Mouse (Mus musculus): ENCODE results near the gene Adgrg3. TPM values are rescaled to one million over a fixed set of nuclear protein-coding genes. Genes with fewer than 3 reads are reported as not detected.
A peak's percentile ranks its signal among the peaks of the same experiment; 100 is the strongest.

Adgrg3 gene
- polyA plus RNA-seq, 1 experiment, result 0.16 TPM

GRCm38 (mm10) chr8:94994006-94994405 lies 23.5 kb upstream of the Adgrg3 start:
- peaks cover 49% of the 10 kb centered on the region for H3K4me1 ChIP-seq (ENCODE audit: control insufficient read depth, insufficient read depth, low read length)
- no peaks in the 10 kb centered on the region for H3K27me3 ChIP-seq (ENCODE audit: control insufficient read depth, insufficient read depth, low read length)
- WGBS, result 25% methylated on average over 14 of the region's 14 CpGs
- no peak overlapping the region for H3K4me3 ChIP-seq (replicated peaks; ENCODE audit: insufficient read depth, low read depth, low read length)
- peak; percentile 41 to 55 for DNase-seq
- TF ChIP-seq POLR2A (IDR thresholded peaks at IDR 0.05; ENCODE audit: borderline replicate concordance, insufficient read depth, low read length) (no peak), CTCF (IDR thresholded peaks at IDR 0.05; ENCODE audit: borderline replicate concordance, insufficient read depth, low read depth, low read length) (no peak)
- H3K27ac ChIP-seq (ENCODE audit: insufficient read depth, low read length), result no peak overlapping the region; the same call in 1 of the 2 replicates

GRCm38 (mm10) chr8:94994510-94994909 lies 23.0 kb upstream of the Adgrg3 start:
- no peak overlapping the region for H3K4me3 ChIP-seq (replicated peaks; ENCODE audit: insufficient read depth, low read depth, low read length)
- H3K27ac ChIP-seq (ENCODE audit: insufficient read depth, low read length), result no peak overlapping the region
- WGBS, result 100% methylated on average over 1 of the region's 1 CpGs
- TF ChIP-seq POLR2A (IDR thresholded peaks at IDR 0.05; ENCODE audit: borderline replicate concordance, insufficient read depth, low read length) (no peak), CTCF (IDR thresholded peaks at IDR 0.05; ENCODE audit: borderline replicate concordance, insufficient read depth, low read depth, low read length) (no peak)
- peaks cover 45% of the 10 kb centered on the region for H3K4me1 ChIP-seq (ENCODE audit: control insufficient read depth, insufficient read depth, low read length)
- DNase-seq, result no peak
- no peaks in the 10 kb centered on the region for H3K27me3 ChIP-seq (ENCODE audit: control insufficient read depth, insufficient read depth, low read length)

DNA sequence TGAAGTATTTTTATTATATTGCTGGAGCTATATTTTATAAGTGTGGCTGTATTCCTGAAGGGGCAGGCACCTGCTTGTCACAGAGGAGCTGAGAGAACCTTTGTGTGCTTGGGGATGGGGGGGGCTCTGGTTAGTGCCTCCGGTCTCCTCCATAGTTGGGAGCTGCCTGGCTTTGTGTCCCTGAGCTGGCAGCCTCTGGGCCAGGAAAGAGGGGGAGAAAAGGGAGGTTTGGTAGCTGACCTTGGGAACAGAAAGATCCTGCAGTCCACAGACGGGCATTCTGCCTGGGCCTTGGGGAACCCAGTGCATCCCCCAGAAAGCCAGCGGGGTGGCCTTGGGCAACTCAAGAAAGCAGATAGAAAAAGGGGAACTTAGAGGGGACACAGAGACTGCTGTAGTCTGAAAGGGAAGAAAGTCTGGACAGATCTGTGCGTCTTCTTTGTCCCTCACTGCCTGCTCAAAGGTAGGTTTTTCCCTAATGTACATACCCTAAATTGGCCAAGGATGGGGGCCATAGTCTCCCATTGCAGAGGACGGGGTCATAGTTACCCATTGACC lies 22.1 kb upstream of the Adgrg3 start:
- WGBS, result 70% methylated on average over 5 of the region's 5 CpGs

DNA sequence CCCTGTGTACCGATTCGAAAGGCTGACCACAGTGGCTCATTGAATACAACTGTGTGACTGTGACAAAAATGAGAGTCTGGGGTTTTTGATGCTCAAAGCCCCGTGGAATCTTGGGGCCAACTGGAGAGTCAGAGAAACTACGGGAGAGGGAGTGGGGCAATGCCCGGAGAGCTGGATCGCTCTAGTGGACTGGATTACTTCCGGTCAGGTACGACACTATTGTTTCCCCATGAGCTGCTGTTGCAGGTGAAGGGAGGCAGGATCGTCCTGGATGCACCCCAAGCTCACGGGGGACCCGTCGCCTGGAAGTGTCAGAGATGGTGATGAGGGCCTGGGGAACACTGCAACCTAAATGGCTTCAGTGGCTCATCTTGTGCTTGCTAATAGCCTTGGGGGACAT lies 21.5 kb upstream of the Adgrg3 start:
- no peak for TF ChIP-seq CTCF (IDR thresholded peaks at IDR 0.05; ENCODE audit: borderline replicate concordance, insufficient read depth, low read depth, low read length)
- no peak for TF ChIP-seq POLR2A (IDR thresholded peaks at IDR 0.05; ENCODE audit: borderline replicate concordance, insufficient read depth, low read length)
- H3K27ac ChIP-seq (ENCODE audit: insufficient read depth, low read length), result no peak overlapping the region
- peaks cover 30% of the 10 kb centered on the region for H3K4me1 ChIP-seq (ENCODE audit: control insufficient read depth, insufficient read depth, low read length)
- WGBS, result 64% methylated on average over 12 of the region's 12 CpGs
- no peak overlapping the region for H3K4me3 ChIP-seq (replicated peaks; ENCODE audit: insufficient read depth, low read depth, low read length)
- no peak for DNase-seq
- H3K27me3 ChIP-seq (ENCODE audit: control insufficient read depth, insufficient read depth, low read length), result no peaks in the 10 kb centered on the region

More for the DNA sequence above, 22.1 kb upstream of the Adgrg3 start:
- Histone ChIP-seq H3K4me3 (replicated peaks; ENCODE audit: insufficient read depth, low read depth, low read length) (no peak overlapping the region), H3K27ac (ENCODE audit: insufficient read depth, low read length) (no peak overlapping the region), H3K27me3 (ENCODE audit: control insufficient read depth, insufficient read depth, low read length) (no peaks in the 10 kb centered on the region), H3K4me1 (ENCODE audit: control insufficient read depth, insufficient read depth, low read length) (peaks cover 36% of the 10 kb centered on the region)
- TF ChIP-seq CTCF (IDR thresholded peaks at IDR 0.05; ENCODE audit: borderline replicate concordance, insufficient read depth, low read depth, low read length), result no peak
- TF ChIP-seq POLR2A (IDR thresholded peaks at IDR 0.05; ENCODE audit: borderline replicate concordance, insufficient read depth, low read length), result no peak
- peak in 1 of 2 experiments; percentile 21 for DNase-seq

DNA sequence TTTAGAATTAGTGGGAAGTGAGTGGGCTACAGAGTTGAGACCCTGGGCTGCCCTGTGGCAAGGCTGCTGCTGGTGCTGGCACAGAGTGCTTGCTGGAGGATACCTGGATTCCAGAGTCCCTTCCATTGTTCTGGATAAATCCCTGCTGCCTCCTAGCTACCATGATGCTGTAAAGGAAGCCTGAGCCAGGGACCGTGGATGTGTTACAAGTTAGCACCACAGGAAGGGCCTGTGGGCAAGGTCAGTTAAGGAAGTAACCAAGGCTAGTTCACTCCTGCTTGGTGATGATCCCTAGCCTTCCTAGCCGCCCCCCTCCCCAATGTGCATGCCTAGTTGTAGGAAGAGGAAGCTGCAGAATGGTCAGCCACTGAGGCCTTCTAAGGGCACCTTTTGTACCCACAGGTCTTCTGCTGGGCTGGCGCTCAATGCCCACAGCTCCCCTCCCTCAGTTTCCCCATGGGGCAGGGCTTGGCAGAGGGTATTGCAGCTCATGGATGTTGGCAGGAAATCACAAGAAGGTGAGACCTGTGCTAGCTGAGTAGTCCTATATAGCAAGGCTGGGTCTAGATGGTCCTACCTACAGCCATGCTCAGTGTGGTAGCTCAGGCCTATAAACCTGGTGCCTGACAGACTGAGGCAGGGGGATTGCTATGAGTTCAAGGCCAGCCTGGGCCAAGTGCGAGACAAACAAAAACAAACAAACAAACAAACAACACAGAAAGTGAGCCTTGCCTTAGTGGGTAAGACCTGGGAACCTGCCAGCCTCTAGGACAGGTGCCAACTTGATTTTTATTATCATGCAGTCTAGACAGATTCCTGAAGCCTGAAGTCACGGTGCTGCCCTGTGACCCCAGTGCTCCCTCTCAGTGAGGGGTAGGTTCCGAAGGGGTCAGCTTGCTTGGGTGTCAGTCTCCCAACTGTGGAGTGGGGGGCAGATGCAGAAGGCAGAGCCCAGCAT lies 20.3 kb upstream of the Adgrg3 start:
- H3K27me3 ChIP-seq (ENCODE audit: control insufficient read depth, insufficient read depth, low read length), result no peaks in the 10 kb centered on the region
- 69% methylated on average over 6 of the region's 6 CpGs for WGBS
- DNase-seq, result no peak

GRCm38 (mm10) chr8:94997857-94998243 lies 19.6 kb upstream of the Adgrg3 start:
- WGBS, result 50% methylated on average over 6 of the region's 6 CpGs
- Histone ChIP-seq H3K4me3 (replicated peaks; ENCODE audit: insufficient read depth, low read depth, low read length) (no peak overlapping the region), H3K27ac (ENCODE audit: insufficient read depth, low read length) (no peak overlapping the region; the same call in 1 of the 2 replicates), H3K4me1 (ENCODE audit: control insufficient read depth, insufficient read depth, low read length) (peaks cover 15% of the 10 kb centered on the region), H3K27me3 (ENCODE audit: control insufficient read depth, insufficient read depth, low read length) (no peaks in the 10 kb centered on the region)
- TF ChIP-seq CTCF (IDR thresholded peaks at IDR 0.05; ENCODE audit: borderline replicate concordance, insufficient read depth, low read depth, low read length), result no peak
- no peak for TF ChIP-seq POLR2A (IDR thresholded peaks at IDR 0.05; ENCODE audit: borderline replicate concordance, insufficient read depth, low read length)
- DNase-seq, result no peak

More for the DNA sequence above, 20.3 kb upstream of the Adgrg3 start:
- TF ChIP-seq POLR2A (IDR thresholded peaks at IDR 0.05; ENCODE audit: borderline replicate concordance, insufficient read depth, low read length), result no peak
- no peak for TF ChIP-seq CTCF (IDR thresholded peaks at IDR 0.05; ENCODE audit: borderline replicate concordance, insufficient read depth, low read depth, low read length)
- Histone ChIP-seq H3K4me3 (replicated peaks; ENCODE audit: insufficient read depth, low read depth, low read length) (no peak overlapping the region), H3K4me1 (ENCODE audit: control insufficient read depth, insufficient read depth, low read length) (peaks cover 21% of the 10 kb centered on the region), H3K27ac (ENCODE audit: insufficient read depth, low read length) (no peak overlapping the region; the same call in 1 of the 2 replicates)

DNA sequence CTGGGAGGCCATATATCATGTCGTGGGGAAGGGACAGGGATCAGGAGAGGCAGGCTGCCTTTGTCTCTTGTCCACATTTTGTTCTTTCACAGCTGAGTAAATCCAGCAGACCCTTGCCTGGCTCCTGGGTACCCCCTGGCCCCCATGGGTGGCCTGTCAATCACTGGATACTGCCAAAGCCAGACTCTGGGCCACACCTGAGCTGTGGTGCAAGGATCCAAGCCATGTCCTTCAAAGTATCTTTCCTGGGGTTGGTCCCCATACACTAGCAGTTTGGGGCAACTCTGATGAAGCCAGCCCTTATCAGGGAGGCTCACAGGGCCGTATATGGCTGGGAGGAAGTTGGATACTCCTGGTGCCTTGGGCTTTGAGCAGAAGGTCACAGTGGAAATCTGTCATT lies 19.1 kb upstream of the Adgrg3 start:
- Histone ChIP-seq H3K27ac (ENCODE audit: insufficient read depth, low read length) (peak overlapping the region; percentile 17; the same call in 1 of the 2 replicates), H3K27me3 (ENCODE audit: control insufficient read depth, insufficient read depth, low read length) (no peaks in the 10 kb centered on the region), H3K4me3 (replicated peaks; ENCODE audit: insufficient read depth, low read depth, low read length) (no peak overlapping the region), H3K4me1 (ENCODE audit: control insufficient read depth, insufficient read depth, low read length) (peaks cover 9% of the 10 kb centered on the region)
- TF ChIP-seq CTCF (IDR thresholded peaks at IDR 0.05; ENCODE audit: borderline replicate concordance, insufficient read depth, low read depth, low read length) (no peak), POLR2A (IDR thresholded peaks at IDR 0.05; ENCODE audit: borderline replicate concordance, insufficient read depth, low read length) (no peak)
- 53% methylated on average over 2 of the region's 2 CpGs for WGBS
- DNase-seq, result no peak

All from cerebellum, adult 2 months (tissue).